Mouse (Mus musculus): ENCODE measurements around the gene Ptpn5. TPM values are rescaled to one million over a fixed set of nuclear protein-coding genes. Genes with fewer than 3 reads are reported as not detected.
A peak's percentile ranks its signal among the peaks of the same experiment; 100 is the strongest.

The Ptpn5 gene
- polyA plus RNA-seq, 1 experiment = 0.23 TPM

DNA sequence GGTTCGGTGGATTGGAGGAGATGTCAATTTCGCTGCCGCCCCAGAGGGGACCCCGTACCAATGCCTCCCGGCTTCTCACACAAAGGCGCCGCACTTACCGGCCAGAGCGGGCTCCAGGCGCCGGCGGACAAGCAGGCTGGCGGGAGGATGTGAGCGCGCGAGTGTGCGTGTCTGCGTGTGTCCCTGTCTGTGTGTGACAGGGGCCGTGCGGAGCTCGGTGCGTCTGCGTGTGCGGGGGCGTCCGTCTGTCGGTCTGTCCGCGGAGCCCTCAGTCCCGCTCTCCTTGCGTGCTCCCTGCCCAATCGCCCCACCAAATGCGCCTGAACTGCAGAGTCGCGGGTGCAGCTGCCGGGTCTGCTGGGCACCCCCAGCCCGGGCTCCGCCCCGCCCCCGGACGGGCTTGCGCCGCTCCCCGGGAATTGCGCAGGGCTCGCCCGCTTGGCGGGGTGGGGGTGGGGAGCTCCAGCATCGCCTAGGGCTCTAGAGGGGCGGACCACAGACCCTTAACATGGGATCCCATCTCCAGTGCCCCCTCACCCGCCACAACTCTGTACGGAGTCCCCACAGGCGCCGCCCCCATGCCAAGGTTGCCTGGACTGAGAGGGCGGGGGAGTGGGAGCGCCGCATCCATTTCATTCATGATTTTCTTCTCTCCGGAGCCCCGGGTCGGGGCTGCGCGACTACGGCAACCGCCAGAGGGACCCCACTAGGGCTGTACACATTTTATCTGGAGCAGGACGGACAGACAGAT is 1.1 kb downstream of the Ptpn5 start:
- Histone ChIP-seq H3K27me3 (ENCODE audit: control insufficient read depth, insufficient read depth, low read length) (peaks cover 2% of the 10 kb centered on the region), H3K4me1 (ENCODE audit: control insufficient read depth, insufficient read depth, low read length) (peaks cover 11% of the 10 kb centered on the region; the same call in 1 of the 2 replicates), H3K36me3 (ENCODE audit: control insufficient read depth, insufficient read depth, low read length) (no peaks in the 10 kb centered on the region), H3K4me3 (ENCODE audit: control insufficient read depth, low read depth, low read length) (peak overlapping the region; percentile 46), H3K27ac (ENCODE audit: control insufficient read depth, insufficient read depth, low read depth, low read length) (no peak overlapping the region)
- no peak for TF ChIP-seq POLR2A (IDR thresholded peaks at IDR 0.05; ENCODE audit: control insufficient read depth, low read depth, low read length)
- TF ChIP-seq CTCF (IDR thresholded peaks at IDR 0.05; ENCODE audit: control insufficient read depth, insufficient read depth, insufficient replicate concordance, low read depth, low read length) = no peak

DNA sequence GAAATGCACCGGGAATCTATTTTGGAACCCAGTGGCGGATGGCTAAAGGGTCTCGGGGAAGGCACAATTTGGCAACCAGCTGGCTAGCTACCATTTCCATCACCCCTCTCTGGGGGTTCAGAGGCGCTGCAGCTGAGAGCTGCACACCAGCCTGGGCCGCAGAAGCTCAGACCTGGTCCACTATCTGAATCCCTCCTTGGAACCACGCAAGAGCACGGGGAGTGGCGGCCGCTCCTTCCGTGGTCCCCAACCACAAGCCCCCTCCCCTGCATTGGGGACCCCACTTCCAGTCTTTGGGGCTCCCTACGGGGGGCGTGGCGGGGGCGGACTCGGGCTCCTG is 1.7 kb downstream of the Ptpn5 start:
- H3K36me3 ChIP-seq (ENCODE audit: control insufficient read depth, insufficient read depth, low read length) = no peaks in the 10 kb centered on the region
- peaks cover 2% of the 10 kb centered on the region for H3K27me3 ChIP-seq (ENCODE audit: control insufficient read depth, insufficient read depth, low read length)
- TF ChIP-seq CTCF (IDR thresholded peaks at IDR 0.05; ENCODE audit: control insufficient read depth, insufficient read depth, insufficient replicate concordance, low read depth, low read length) = no peak
- no peak for TF ChIP-seq POLR2A (IDR thresholded peaks at IDR 0.05; ENCODE audit: control insufficient read depth, low read depth, low read length)
- no peak overlapping the region for H3K27ac ChIP-seq (ENCODE audit: control insufficient read depth, insufficient read depth, low read depth, low read length)
- no peak overlapping the region for H3K4me3 ChIP-seq (ENCODE audit: control insufficient read depth, low read depth, low read length)
- H3K4me1 ChIP-seq (ENCODE audit: control insufficient read depth, insufficient read depth, low read length) = peaks cover 11% of the 10 kb centered on the region; the same call in 1 of the 2 replicates

DNA sequence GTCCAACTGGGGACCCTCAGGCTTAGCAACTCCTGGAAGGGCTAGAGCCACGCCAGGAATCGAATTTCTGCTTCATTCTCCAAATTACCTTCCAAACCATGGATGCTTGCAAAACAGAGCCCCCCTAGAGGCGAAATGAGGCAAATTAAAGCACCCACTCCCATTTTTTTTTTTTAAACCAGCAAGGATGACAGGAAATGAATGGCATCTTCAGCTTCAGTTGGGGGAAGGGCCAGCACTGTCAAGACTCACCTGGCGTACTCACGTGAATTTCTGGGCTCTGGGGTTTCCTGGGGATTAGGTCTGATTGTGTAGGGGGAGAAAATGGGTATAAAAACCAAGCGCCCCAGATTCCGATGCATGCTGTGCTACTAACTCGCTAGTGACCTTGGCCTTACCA is 2.2 kb downstream of the Ptpn5 start:
- H3K4me1 ChIP-seq (ENCODE audit: control insufficient read depth, insufficient read depth, low read length) = peaks cover 11% of the 10 kb centered on the region; the same call in 1 of the 2 replicates
- no peak overlapping the region for H3K4me3 ChIP-seq (ENCODE audit: control insufficient read depth, low read depth, low read length)
- H3K27me3 ChIP-seq (ENCODE audit: control insufficient read depth, insufficient read depth, low read length) = peaks cover 2% of the 10 kb centered on the region
- H3K27ac ChIP-seq (ENCODE audit: control insufficient read depth, insufficient read depth, low read depth, low read length) = no peak overlapping the region
- TF ChIP-seq POLR2A (IDR thresholded peaks at IDR 0.05; ENCODE audit: control insufficient read depth, low read depth, low read length) (no peak), CTCF (IDR thresholded peaks at IDR 0.05; ENCODE audit: control insufficient read depth, insufficient read depth, insufficient replicate concordance, low read depth, low read length) (no peak)
- no peaks in the 10 kb centered on the region for H3K36me3 ChIP-seq (ENCODE audit: control insufficient read depth, insufficient read depth, low read length)

DNA sequence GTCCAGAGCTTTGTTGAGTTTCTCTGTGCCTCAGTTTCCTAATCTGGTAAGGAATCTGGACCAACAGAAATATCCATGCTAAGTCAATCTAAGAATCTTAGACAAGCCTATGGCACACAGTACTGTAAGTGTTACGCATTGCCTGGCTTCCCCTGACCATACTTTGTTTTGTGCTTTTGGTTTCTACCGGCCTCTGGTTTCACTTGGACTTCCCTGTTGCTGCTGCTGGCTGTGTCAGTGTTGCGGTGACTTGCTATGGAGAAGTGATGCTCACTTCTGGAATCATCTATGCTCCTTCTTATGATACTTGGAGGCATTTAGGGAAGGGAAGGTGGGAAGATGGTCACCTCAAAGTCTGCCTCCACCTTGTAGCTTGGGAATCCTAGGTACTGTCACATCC is 11.5 kb downstream of the Ptpn5 start:
- Histone ChIP-seq H3K27me3 (ENCODE audit: control insufficient read depth, insufficient read depth, low read length) (no peaks in the 10 kb centered on the region), H3K4me1 (ENCODE audit: control insufficient read depth, insufficient read depth, low read length) (no peaks in the 10 kb centered on the region), H3K4me3 (ENCODE audit: control insufficient read depth, low read depth, low read length) (no peak overlapping the region), H3K36me3 (ENCODE audit: control insufficient read depth, insufficient read depth, low read length) (no peaks in the 10 kb centered on the region), H3K27ac (ENCODE audit: control insufficient read depth, insufficient read depth, low read depth, low read length) (no peak overlapping the region)
- TF ChIP-seq CTCF (IDR thresholded peaks at IDR 0.05; ENCODE audit: control insufficient read depth, insufficient read depth, insufficient replicate concordance, low read depth, low read length) (no peak), POLR2A (IDR thresholded peaks at IDR 0.05; ENCODE audit: control insufficient read depth, low read depth, low read length) (no peak)

DNA sequence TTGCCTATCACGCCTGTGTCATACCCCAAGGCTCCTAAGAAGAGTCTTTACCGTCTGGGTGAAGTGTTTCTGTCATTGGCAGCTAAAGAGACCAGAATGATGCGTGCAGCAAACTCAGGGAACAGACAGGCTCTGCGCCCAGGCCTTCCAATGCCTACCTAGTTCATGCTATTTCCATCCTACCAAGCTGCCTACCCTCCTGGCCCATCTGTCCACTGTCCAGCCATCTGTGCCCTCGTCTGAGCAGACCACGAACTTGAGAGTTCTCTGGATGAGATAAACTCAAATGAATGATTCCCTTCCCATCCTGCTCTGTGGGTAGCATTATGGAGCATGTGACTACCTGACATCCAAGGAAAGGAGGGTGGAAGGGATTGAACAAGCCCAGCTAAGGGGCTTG is 16.8 kb downstream of the Ptpn5 start:
- H3K27ac ChIP-seq (ENCODE audit: control insufficient read depth, insufficient read depth, low read depth, low read length) = no peak overlapping the region
- no peak for TF ChIP-seq POLR2A (IDR thresholded peaks at IDR 0.05; ENCODE audit: control insufficient read depth, low read depth, low read length)
- no peak for TF ChIP-seq CTCF (IDR thresholded peaks at IDR 0.05; ENCODE audit: control insufficient read depth, insufficient read depth, insufficient replicate concordance, low read depth, low read length)

DNA sequence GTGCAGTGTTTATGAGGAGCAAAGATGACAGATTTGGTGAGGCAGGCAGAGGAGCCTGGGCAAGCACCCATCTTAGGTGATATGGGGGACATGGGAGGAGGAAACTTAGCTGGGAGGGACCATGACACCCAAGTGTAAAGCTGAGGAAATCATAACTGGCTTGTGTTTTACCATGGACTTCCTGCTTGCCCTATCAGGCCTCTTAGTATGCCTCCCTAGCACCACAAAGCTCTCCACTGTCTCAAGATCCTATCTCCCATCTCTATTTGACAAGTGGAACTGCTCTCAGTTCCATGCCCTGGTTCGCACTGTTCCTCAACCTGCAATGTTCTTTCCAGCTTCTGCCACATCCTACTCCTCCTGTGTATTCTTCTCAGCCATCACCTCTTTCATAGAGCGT is 18.0 kb downstream of the Ptpn5 start:
- H3K36me3 ChIP-seq (ENCODE audit: control insufficient read depth, insufficient read depth, low read length) = no peaks in the 10 kb centered on the region
- no peak overlapping the region for H3K4me3 ChIP-seq (ENCODE audit: control insufficient read depth, low read depth, low read length)
- no peak for TF ChIP-seq CTCF (IDR thresholded peaks at IDR 0.05; ENCODE audit: control insufficient read depth, insufficient read depth, insufficient replicate concordance, low read depth, low read length)
- no peak for TF ChIP-seq POLR2A (IDR thresholded peaks at IDR 0.05; ENCODE audit: control insufficient read depth, low read depth, low read length)
- H3K27ac ChIP-seq (ENCODE audit: control insufficient read depth, insufficient read depth, low read depth, low read length) = no peak overlapping the region
- H3K4me1 ChIP-seq (ENCODE audit: control insufficient read depth, insufficient read depth, low read length) = no peaks in the 10 kb centered on the region
- H3K27me3 ChIP-seq (ENCODE audit: control insufficient read depth, insufficient read depth, low read length) = no peaks in the 10 kb centered on the region

More for the DNA sequence above, 16.8 kb downstream of the Ptpn5 start:
- Histone ChIP-seq H3K27me3 (ENCODE audit: control insufficient read depth, insufficient read depth, low read length) (no peaks in the 10 kb centered on the region), H3K36me3 (ENCODE audit: control insufficient read depth, insufficient read depth, low read length) (no peaks in the 10 kb centered on the region), H3K4me3 (ENCODE audit: control insufficient read depth, low read depth, low read length) (no peak overlapping the region), H3K4me1 (ENCODE audit: control insufficient read depth, insufficient read depth, low read length) (no peaks in the 10 kb centered on the region)

DNA sequence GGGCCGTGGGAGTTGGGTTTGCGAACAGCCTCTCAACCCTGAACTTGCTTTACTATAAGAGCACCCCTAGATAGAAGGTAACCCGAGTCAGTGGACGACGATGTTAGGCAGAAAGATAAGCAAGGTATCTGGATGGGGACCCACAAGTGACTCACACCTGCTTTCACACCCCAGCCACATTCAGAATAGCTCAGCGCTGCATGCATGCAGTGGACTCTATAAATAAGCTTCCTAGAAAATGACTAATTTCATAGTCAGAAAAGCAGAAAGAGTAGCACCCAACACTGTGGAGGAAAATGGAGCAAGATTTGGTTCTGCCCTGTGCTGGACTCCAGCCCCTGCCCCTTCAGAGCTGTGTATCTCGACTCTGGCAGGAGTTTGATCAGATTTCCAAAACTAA is 20.1 kb downstream of the Ptpn5 start:
- Histone ChIP-seq H3K36me3 (ENCODE audit: control insufficient read depth, insufficient read depth, low read length) (no peaks in the 10 kb centered on the region), H3K27me3 (ENCODE audit: control insufficient read depth, insufficient read depth, low read length) (no peaks in the 10 kb centered on the region), H3K4me3 (ENCODE audit: control insufficient read depth, low read depth, low read length) (no peak overlapping the region), H3K27ac (ENCODE audit: control insufficient read depth, insufficient read depth, low read depth, low read length) (no peak overlapping the region), H3K4me1 (ENCODE audit: control insufficient read depth, insufficient read depth, low read length) (no peaks in the 10 kb centered on the region)
- no peak for TF ChIP-seq POLR2A (IDR thresholded peaks at IDR 0.05; ENCODE audit: control insufficient read depth, low read depth, low read length)

All from testis, adult 2 months (tissue).